Mouse (Mus musculus): ENCODE results near the gene Arhgap35. TPM values are rescaled to one million over a fixed set of nuclear protein-coding genes. Genes with fewer than 3 reads are reported as not detected.
A peak's percentile ranks its signal among the peaks of the same experiment; 100 is the strongest.

The Arhgap35 gene
- polyA plus RNA-seq, 1 experiment from 2014 or later: 32.6 TPM

DNA sequence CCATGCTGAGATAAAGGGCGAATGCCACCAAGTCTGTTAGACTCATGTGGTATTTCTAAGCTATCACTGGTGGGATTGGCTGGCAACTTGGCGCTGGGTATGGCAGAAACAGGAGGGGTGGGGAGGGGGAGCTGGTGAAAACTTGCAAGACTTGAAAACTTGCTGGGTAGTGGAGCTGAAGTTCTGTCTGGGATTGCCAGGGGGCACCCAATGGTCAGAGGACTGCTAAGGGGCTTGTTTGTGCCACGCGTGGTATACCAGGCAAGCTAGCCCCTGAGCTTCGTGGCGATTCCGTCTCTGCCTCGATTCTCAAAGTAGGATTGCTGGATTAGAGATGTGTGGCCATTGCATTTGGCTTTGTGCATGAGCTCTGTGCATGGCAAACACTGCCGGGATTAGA is 124.8 kb downstream of the Arhgap35 start:
- ATAC-seq (replicated peaks; ENCODE audit: insufficient number of reproducible peaks, low FRiP score, low TSS enrichment, low read depth): no peak
- no peak for DNase-seq (ENCODE audit: low spot score)
- WGBS: 81% methylated on average over 9 of the region's 9 CpGs

GRCm38 (mm10) chr7:16488816-16489215 is 126.0 kb downstream of the Arhgap35 start:
- no peak for DNase-seq (ENCODE audit: low spot score)
- Histone ChIP-seq H3K27ac (replicated peaks; ENCODE audit: low read depth, low read length) (no peak overlapping the region), H3K36me3 (replicated peaks; ENCODE audit: control insufficient read depth, insufficient read depth, low read depth, low read length) (no peaks in the 10 kb centered on the region), H3K4me2 (ENCODE audit: low read depth, low read length) (no peak overlapping the region), H3K9ac (replicated peaks; ENCODE audit: low read length) (no peak overlapping the region), H3K27me3 (ENCODE audit: control insufficient read depth, insufficient read depth, low read length) (no peaks in the 10 kb centered on the region), H3K4me3 (ENCODE audit: low read depth, low read length) (no peak overlapping the region), H3K4me1 (ENCODE audit: control insufficient read depth, insufficient read depth, low read length) (no peaks in the 10 kb centered on the region), H3K9me3 (replicated peaks; ENCODE audit: control insufficient read depth, low read length) (no peaks in the 10 kb centered on the region)
- no peak for ATAC-seq (replicated peaks; ENCODE audit: insufficient number of reproducible peaks, low FRiP score, low TSS enrichment, low read depth)

More for the DNA sequence above, 124.8 kb downstream of the Arhgap35 start:
- Histone ChIP-seq H3K27me3 (ENCODE audit: control insufficient read depth, insufficient read depth, low read length) (no peaks in the 10 kb centered on the region), H3K9ac (replicated peaks; ENCODE audit: low read length) (no peak overlapping the region), H3K4me1 (ENCODE audit: control insufficient read depth, insufficient read depth, low read length) (no peaks in the 10 kb centered on the region), H3K36me3 (replicated peaks; ENCODE audit: control insufficient read depth, insufficient read depth, low read depth, low read length) (no peaks in the 10 kb centered on the region), H3K4me2 (ENCODE audit: low read depth, low read length) (no peak overlapping the region), H3K4me3 (ENCODE audit: low read depth, low read length) (no peak overlapping the region), H3K27ac (replicated peaks; ENCODE audit: low read depth, low read length) (no peak overlapping the region), H3K9me3 (replicated peaks; ENCODE audit: control insufficient read depth, low read length) (no peaks in the 10 kb centered on the region)

DNA sequence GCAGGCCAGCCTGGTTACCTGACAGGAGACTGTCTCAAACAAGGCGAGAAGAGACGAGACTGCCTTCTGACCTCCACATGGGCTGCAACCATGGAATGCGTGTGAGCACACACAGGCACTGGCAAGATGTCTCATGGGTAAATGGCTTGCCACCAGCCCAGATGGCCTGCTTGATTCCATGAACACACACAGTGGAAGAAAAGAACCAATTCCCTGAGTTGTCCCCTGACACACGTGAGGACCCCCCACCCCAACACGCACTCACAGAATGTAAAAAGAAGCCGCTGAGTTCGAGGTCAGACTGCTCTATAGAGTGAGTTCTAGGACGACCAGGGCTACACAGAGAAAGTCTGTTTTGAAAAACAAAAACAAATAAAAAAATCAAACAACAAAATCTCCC is 137.2 kb downstream of the Arhgap35 start, which contains the start of gene Npas1:
TSS of gene Npas1 (minus strand) at position 101 of the 400 bp plus-strand sequence.
- Histone ChIP-seq H3K27me3 (ENCODE audit: control insufficient read depth, insufficient read depth, low read length) (peaks cover 49% of the 10 kb centered on the region), H3K36me3 (replicated peaks; ENCODE audit: control insufficient read depth, insufficient read depth, low read depth, low read length) (no peaks in the 10 kb centered on the region), H3K4me2 (ENCODE audit: low read depth, low read length) (peak within 1 kb of the TSS; percentile 57), H3K27ac (replicated peaks; ENCODE audit: low read depth, low read length) (no peak within 1 kb of the TSS), H3K9ac (replicated peaks; ENCODE audit: low read length) (no peak within 1 kb of the TSS), H3K4me3 (ENCODE audit: low read depth, low read length) (peak within 1 kb of the TSS; percentile 32), H3K4me1 (ENCODE audit: control insufficient read depth, insufficient read depth, low read length) (peaks cover 3% of the 10 kb centered on the region; the same call in 1 of the 2 replicates), H3K9me3 (replicated peaks; ENCODE audit: control insufficient read depth, low read length) (no peaks in the 10 kb centered on the region)
- 90% methylated on average over 8 of the region's 8 CpGs for WGBS
- DNase-seq (ENCODE audit: low spot score): no peak
- ATAC-seq (replicated peaks; ENCODE audit: insufficient number of reproducible peaks, low FRiP score, low TSS enrichment, low read depth): no peak

DNA sequence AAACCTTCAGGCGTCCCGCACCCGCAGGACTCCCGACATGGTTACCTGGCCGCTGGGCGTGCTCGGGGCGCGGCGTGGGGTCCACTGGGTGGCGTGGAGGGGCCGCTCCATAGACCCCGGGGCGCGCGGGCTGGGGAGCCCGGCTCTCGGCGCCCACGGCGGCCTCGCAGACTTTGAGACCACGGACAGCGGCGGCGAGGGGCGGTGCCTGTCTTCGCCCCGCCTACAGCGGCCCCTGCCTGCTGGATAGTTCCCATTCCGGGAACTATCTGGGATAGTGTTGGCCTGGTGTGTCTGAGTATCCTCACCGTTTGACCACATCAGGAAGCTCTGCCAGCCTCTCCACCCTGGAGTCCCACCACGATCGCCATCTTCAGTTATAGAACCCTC is 138.2 kb downstream of the Arhgap35 start:
- DNase-seq (ENCODE audit: low spot score): peak; percentile 56
- WGBS: under 1% methylated on average over 34 of the region's 34 CpGs
- Histone ChIP-seq H3K27ac (replicated peaks; ENCODE audit: low read depth, low read length) (no peak overlapping the region), H3K36me3 (replicated peaks; ENCODE audit: control insufficient read depth, insufficient read depth, low read depth, low read length) (no peaks in the 10 kb centered on the region), H3K9ac (replicated peaks; ENCODE audit: low read length) (no peak overlapping the region), H3K9me3 (replicated peaks; ENCODE audit: control insufficient read depth, low read length) (no peaks in the 10 kb centered on the region), H3K27me3 (ENCODE audit: control insufficient read depth, insufficient read depth, low read length) (peaks cover 57% of the 10 kb centered on the region), H3K4me3 (ENCODE audit: low read depth, low read length) (peak overlapping the region; percentile 32), H3K4me1 (ENCODE audit: control insufficient read depth, insufficient read depth, low read length) (peaks cover 3% of the 10 kb centered on the region; the same call in 1 of the 2 replicates), H3K4me2 (ENCODE audit: low read depth, low read length) (peak overlapping the region; percentile 57)
- peak; percentile 32; the same call in 1 of the 2 replicates for ATAC-seq (replicated peaks; ENCODE audit: insufficient number of reproducible peaks, low FRiP score, low TSS enrichment, low read depth)

- Histone ChIP-seq H3K27ac (replicated peaks; ENCODE audit: low read depth, low read length) (no peak overlapping the region), H3K4me1 (ENCODE audit: control insufficient read depth, insufficient read depth, low read length) (peaks cover 3% of the 10 kb centered on the region; the same call in 1 of the 2 replicates), H3K36me3 (replicated peaks; ENCODE audit: control insufficient read depth, insufficient read depth, low read depth, low read length) (no peaks in the 10 kb centered on the region), H3K27me3 (ENCODE audit: control insufficient read depth, insufficient read depth, low read length) (peaks cover 62% of the 10 kb centered on the region), H3K4me2 (ENCODE audit: low read depth, low read length) (peak overlapping the region; percentile 57), H3K4me3 (ENCODE audit: low read depth, low read length) (peak overlapping the region; percentile 32), H3K9ac (replicated peaks; ENCODE audit: low read length) (no peak overlapping the region), H3K9me3 (replicated peaks; ENCODE audit: control insufficient read depth, low read length) (no peaks in the 10 kb centered on the region)
- DNase-seq (ENCODE audit: low spot score) (no peak), ATAC-seq (replicated peaks; ENCODE audit: insufficient number of reproducible peaks, low FRiP score, low TSS enrichment, low read depth) (no peak)
- WGBS: 1% methylated on average over 56 of the region's 59 CpGs
Observed at GRCm38 (mm10) chr7:16475764-16476599, 138.8 kb downstream of the Arhgap35 start.

- H3K9me3 ChIP-seq (replicated peaks; ENCODE audit: control insufficient read depth, low read length): no peaks in the 10 kb centered on the region
- H3K27ac ChIP-seq (replicated peaks; ENCODE audit: low read depth, low read length): no peak overlapping the region
- peaks cover 62% of the 10 kb centered on the region for H3K27me3 ChIP-seq (ENCODE audit: control insufficient read depth, insufficient read depth, low read length)
- ATAC-seq (replicated peaks; ENCODE audit: insufficient number of reproducible peaks, low FRiP score, low TSS enrichment, low read depth): no peak
- H3K9ac ChIP-seq (replicated peaks; ENCODE audit: low read length): no peak overlapping the region
- H3K4me1 ChIP-seq (ENCODE audit: control insufficient read depth, insufficient read depth, low read length): peaks cover 3% of the 10 kb centered on the region; the same call in 1 of the 2 replicates
- peak overlapping the region; percentile 23; the same call in 1 of the 2 replicates for H3K4me2 ChIP-seq (ENCODE audit: low read depth, low read length)
- peak overlapping the region; percentile 10; the same call in 1 of the 2 replicates for H3K4me3 ChIP-seq (ENCODE audit: low read depth, low read length)
- WGBS: 3% methylated on average over 22 of the region's 23 CpGs
- no peak for DNase-seq (ENCODE audit: low spot score)
- H3K36me3 ChIP-seq (replicated peaks; ENCODE audit: control insufficient read depth, insufficient read depth, low read depth, low read length): no peaks in the 10 kb centered on the region
Observed at GRCm38 (mm10) chr7:16475321-16475720, 139.5 kb downstream of the Arhgap35 start.

GRCm38 (mm10) chr7:16474445-16474844 is 140.3 kb downstream of the Arhgap35 start:
- ATAC-seq (replicated peaks; ENCODE audit: insufficient number of reproducible peaks, low FRiP score, low TSS enrichment, low read depth): no peak
- Histone ChIP-seq H3K4me2 (ENCODE audit: low read depth, low read length) (peak overlapping the region; percentile 21; the same call in 1 of the 2 replicates), H3K9me3 (replicated peaks; ENCODE audit: control insufficient read depth, low read length) (no peaks in the 10 kb centered on the region), H3K27ac (replicated peaks; ENCODE audit: low read depth, low read length) (no peak overlapping the region), H3K27me3 (ENCODE audit: control insufficient read depth, insufficient read depth, low read length) (peaks cover 62% of the 10 kb centered on the region), H3K9ac (replicated peaks; ENCODE audit: low read length) (no peak overlapping the region), H3K36me3 (replicated peaks; ENCODE audit: control insufficient read depth, insufficient read depth, low read depth, low read length) (no peaks in the 10 kb centered on the region), H3K4me3 (ENCODE audit: low read depth, low read length) (peak overlapping the region; percentile 18; the same call in 1 of the 2 replicates), H3K4me1 (ENCODE audit: control insufficient read depth, insufficient read depth, low read length) (peaks cover 3% of the 10 kb centered on the region; the same call in 1 of the 2 replicates)
- DNase-seq (ENCODE audit: low spot score): no peak
- WGBS: 4% methylated on average over 33 of the region's 33 CpGs

DNA sequence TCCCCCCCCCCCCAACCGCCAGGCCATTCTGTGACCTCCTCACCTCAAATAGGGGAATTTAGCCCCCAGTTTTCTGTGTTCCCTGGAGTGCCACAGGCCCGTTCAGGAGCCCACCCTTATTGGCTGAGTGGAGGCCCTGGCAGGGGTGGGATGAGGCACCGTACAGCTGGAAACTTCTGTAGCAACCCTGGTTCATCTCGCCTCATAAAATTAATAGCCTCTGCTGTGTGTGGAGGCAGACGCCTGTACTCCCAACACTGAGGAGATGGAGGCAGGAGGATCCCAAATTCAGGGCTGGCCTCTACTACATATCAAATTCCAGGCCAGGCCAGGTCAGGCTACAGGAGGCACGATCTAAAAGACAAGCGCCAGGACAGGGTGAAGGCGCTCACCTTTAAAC is 140.9 kb downstream of the Arhgap35 start:
- no peak for DNase-seq (ENCODE audit: low spot score)

More for the DNA sequence above, 140.9 kb downstream of the Arhgap35 start:
- ATAC-seq (replicated peaks; ENCODE audit: insufficient number of reproducible peaks, low FRiP score, low TSS enrichment, low read depth): no peak
- Histone ChIP-seq H3K4me1 (ENCODE audit: control insufficient read depth, insufficient read depth, low read length) (peaks cover 3% of the 10 kb centered on the region; the same call in 1 of the 2 replicates), H3K36me3 (replicated peaks; ENCODE audit: control insufficient read depth, insufficient read depth, low read depth, low read length) (no peaks in the 10 kb centered on the region), H3K27me3 (ENCODE audit: control insufficient read depth, insufficient read depth, low read length) (peaks cover 62% of the 10 kb centered on the region), H3K4me2 (ENCODE audit: low read depth, low read length) (no peak overlapping the region), H3K9me3 (replicated peaks; ENCODE audit: control insufficient read depth, low read length) (no peaks in the 10 kb centered on the region), H3K4me3 (ENCODE audit: low read depth, low read length) (no peak overlapping the region), H3K27ac (replicated peaks; ENCODE audit: low read depth, low read length) (no peak overlapping the region), H3K9ac (replicated peaks; ENCODE audit: low read length) (no peak overlapping the region)
- 47% methylated on average over 8 of the region's 8 CpGs for WGBS
